Mouse (Mus musculus): ENCODE measurements at regions not wholly inside any gene's neighbourhood (a gene's known extent, or its start where the extent isn't known, plus 50 kb on each side); places are given as distances from the start of the nearest gene placed in this dataset.
A peak's percentile ranks its signal among the peaks of the same experiment; 100 is the strongest.

DNA sequence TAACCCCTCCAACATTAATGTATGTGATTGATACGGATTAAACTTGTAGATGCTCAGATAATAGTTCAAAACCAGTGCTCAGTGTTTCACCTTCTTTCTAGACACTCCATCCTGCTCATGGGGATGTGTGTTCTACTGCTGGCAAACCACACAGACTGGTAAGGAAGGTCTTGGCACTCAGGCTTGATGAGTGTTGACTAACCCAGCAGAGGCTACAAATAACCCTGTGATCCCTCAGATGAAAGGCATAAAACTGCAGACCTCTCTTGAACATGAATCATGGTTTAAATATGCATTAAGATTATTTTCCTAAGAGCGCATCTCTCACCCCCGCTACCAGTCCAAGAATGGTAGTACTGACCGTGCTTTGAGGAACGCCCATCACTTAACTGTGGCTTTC lies 83.9 kb upstream of the Cnksr3 start:
- Histone ChIP-seq H3K4me1 (replicated peaks) (no peaks in the 10 kb centered on the region), H3K36me3 (no peaks in the 10 kb centered on the region), H3K4me3 (no peak overlapping the region), H3K27ac (replicated peaks) (no peak overlapping the region), H3K27me3 (no peaks in the 10 kb centered on the region), H3K9ac (no peak overlapping the region), H3K9me3 (no peaks in the 10 kb centered on the region), H3K4me2 (no peak overlapping the region)
- 95% methylated on average over 5 of the region's 5 CpGs for WGBS
- ATAC-seq (ENCODE audit: low FRiP score, low read depth) = no peak

DNA sequence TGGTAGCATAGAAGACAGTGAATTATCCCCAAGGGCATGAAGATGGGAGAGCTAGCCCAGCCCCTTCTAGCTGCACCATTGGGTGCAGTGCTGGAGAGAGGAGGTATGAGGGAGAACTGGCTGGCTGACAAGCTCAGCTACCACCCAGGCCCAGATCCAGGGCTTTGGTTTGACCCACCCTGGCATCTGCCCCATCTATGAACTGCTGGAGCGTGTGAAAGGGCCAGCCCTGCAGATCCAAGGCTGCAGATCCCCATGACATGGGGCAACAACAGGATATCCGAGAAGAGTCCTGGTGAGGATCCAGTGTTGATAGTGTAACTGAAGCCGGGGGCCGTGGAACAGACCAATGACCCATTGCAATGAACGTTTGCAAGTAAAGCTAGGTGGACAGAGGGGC lies 81.2 kb upstream of the Cnksr3 start:
- Histone ChIP-seq H3K27me3 (no peaks in the 10 kb centered on the region), H3K27ac (replicated peaks) (no peak overlapping the region), H3K36me3 (no peaks in the 10 kb centered on the region), H3K4me3 (no peak overlapping the region), H3K9ac (no peak overlapping the region), H3K4me1 (replicated peaks) (no peaks in the 10 kb centered on the region), H3K4me2 (no peak overlapping the region), H3K9me3 (no peaks in the 10 kb centered on the region)
- no peak for ATAC-seq (ENCODE audit: low FRiP score, low read depth)
- 68% methylated on average over 5 of the region's 5 CpGs for WGBS

GRCm38 (mm10) chr10:7289773-7290411 lies 77.9 kb upstream of the Cnksr3 start:
- H3K4me1 ChIP-seq (replicated peaks) = no peaks in the 10 kb centered on the region
- H3K36me3 ChIP-seq = no peaks in the 10 kb centered on the region
- H3K9me3 ChIP-seq = no peaks in the 10 kb centered on the region
- H3K4me2 ChIP-seq = no peak overlapping the region
- WGBS = 81% methylated on average over 10 of the region's 10 CpGs
- no peak overlapping the region for H3K4me3 ChIP-seq
- no peak overlapping the region for H3K27ac ChIP-seq (replicated peaks)
- no peak for ATAC-seq (ENCODE audit: low FRiP score, low read depth)
- H3K9ac ChIP-seq = no peak overlapping the region
- no peaks in the 10 kb centered on the region for H3K27me3 ChIP-seq

DNA sequence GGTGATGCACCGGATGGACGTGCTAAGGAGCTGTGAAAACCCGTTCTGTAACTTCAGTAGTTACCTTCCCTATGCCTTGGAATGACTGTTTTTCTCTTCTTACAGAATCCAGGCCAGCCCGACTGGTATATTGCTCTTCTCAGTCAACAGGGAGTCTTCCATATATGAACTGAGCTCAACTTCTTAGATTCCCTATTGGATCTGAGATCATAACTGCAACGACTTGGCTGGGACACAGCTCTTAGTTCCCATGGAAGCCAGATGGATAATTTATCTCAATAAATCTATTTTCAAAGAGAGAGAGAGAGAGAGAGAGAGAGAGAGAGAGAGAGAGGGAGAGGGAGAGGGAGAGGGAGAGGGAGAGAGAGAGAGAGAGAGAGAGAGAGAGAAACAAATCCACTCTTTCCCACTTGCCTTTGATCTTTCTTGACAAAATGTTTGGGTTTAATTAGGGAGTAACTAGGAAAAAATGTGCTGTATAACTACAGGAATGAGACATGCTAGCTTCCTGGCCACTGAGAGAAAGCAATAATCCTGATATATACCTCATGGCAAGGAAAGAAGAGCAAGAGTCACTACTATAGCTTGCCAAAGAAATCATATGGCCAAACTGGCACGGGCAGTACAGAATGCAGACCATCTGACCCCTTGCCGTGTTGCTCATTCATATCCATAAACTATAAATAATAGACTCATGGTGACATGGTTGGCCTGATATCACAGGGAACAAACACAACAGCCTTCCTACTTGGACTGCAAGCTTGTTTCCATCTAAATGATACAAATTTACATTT lies 73.3 kb upstream of the Cnksr3 start:
- Histone ChIP-seq H3K36me3 (no peaks in the 10 kb centered on the region), H3K27me3 (no peaks in the 10 kb centered on the region), H3K4me2 (no peak overlapping the region), H3K4me1 (replicated peaks) (no peaks in the 10 kb centered on the region), H3K9me3 (no peaks in the 10 kb centered on the region), H3K4me3 (no peak overlapping the region), H3K27ac (replicated peaks) (no peak overlapping the region), H3K9ac (no peak overlapping the region)
- 80% methylated on average over 7 of the region's 7 CpGs for WGBS
- no peak for ATAC-seq (ENCODE audit: low FRiP score, low read depth)

- no peak overlapping the region for H3K4me3 ChIP-seq
- ATAC-seq (ENCODE audit: low FRiP score, low read depth) = no peak
- no peaks in the 10 kb centered on the region for H3K27me3 ChIP-seq
- no peak overlapping the region for H3K9ac ChIP-seq
- 87% methylated on average over 2 of the region's 2 CpGs for WGBS
- H3K9me3 ChIP-seq = no peaks in the 10 kb centered on the region
- no peaks in the 10 kb centered on the region for H3K4me1 ChIP-seq (replicated peaks)
- H3K36me3 ChIP-seq = no peaks in the 10 kb centered on the region
- H3K4me2 ChIP-seq = no peak overlapping the region
- no peak overlapping the region for H3K27ac ChIP-seq (replicated peaks)
Observed at GRCm38 (mm10) chr10:7280429-7280828, 68.4 kb upstream of the Cnksr3 start.

- Histone ChIP-seq H3K36me3 (no peaks in the 10 kb centered on the region), H3K9me3 (no peaks in the 10 kb centered on the region), H3K9ac (no peak overlapping the region), H3K4me3 (no peak overlapping the region), H3K4me2 (no peak overlapping the region), H3K27me3 (no peaks in the 10 kb centered on the region), H3K4me1 (replicated peaks) (no peaks in the 10 kb centered on the region), H3K27ac (replicated peaks) (no peak overlapping the region)
- WGBS = 45% methylated on average over 5 of the region's 5 CpGs
- peak; percentile 38; the same call in 1 of the 2 replicates for ATAC-seq (ENCODE audit: low FRiP score, low read depth)
Observed at GRCm38 (mm10) chr10:7278820-7279219, 66.8 kb upstream of the Cnksr3 start.

- no peaks in the 10 kb centered on the region for H3K9me3 ChIP-seq
- WGBS = 85% methylated on average over 6 of the region's 6 CpGs
- no peak overlapping the region for H3K27ac ChIP-seq (replicated peaks)
- no peaks in the 10 kb centered on the region for H3K36me3 ChIP-seq
- H3K27me3 ChIP-seq = no peaks in the 10 kb centered on the region
- no peak overlapping the region for H3K4me2 ChIP-seq
- ATAC-seq (ENCODE audit: low FRiP score, low read depth) = no peak
- no peak overlapping the region for H3K9ac ChIP-seq
- no peaks in the 10 kb centered on the region for H3K4me1 ChIP-seq (replicated peaks)
- no peak overlapping the region for H3K4me3 ChIP-seq
Observed at GRCm38 (mm10) chr10:7275357-7275756, 63.3 kb upstream of the Cnksr3 start.

DNA sequence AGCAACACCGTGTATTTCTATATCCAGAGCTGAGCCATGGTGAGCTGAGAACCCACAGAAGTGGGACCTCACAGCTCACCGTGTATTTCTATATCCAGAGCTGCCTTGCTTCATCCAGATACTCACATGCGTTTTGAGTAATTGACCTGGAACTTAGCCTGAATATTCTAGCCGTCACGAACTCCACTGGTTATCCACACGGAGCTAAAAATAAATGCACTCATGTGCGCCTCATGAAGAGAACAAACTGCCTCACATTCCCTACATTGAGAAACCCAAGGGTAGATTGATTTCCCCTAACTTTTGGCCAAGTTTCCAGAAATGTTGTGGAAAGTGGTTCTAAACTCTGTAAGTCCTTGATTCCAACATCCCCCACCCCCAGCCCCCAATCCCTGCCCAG lies 62.4 kb upstream of the Cnksr3 start:
- Histone ChIP-seq H3K9ac (no peak overlapping the region), H3K9me3 (no peaks in the 10 kb centered on the region), H3K27ac (replicated peaks) (no peak overlapping the region), H3K4me1 (replicated peaks) (no peaks in the 10 kb centered on the region), H3K4me2 (no peak overlapping the region), H3K4me3 (no peak overlapping the region), H3K27me3 (no peaks in the 10 kb centered on the region), H3K36me3 (no peaks in the 10 kb centered on the region)
- 85% methylated on average over 7 of the region's 7 CpGs for WGBS
- no peak for ATAC-seq (ENCODE audit: low FRiP score, low read depth)

DNA sequence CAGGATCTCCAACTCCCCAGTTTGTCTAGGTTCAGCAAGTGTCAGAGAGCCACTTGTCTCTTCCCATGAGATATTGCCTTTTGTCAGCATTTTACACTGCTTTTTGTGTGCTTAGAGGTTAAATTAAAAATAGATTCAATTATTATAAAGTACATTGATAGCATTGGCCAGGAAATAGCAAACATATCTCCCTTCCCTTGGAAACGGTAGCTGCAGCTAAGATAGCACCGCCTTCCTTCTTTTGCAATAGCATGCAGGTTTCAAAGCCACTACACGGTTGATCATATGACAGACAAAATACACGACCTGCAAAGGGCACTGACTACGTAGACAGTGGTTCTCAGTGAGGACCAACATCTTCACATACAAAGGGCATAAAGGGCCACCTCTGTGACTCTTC lies 59.1 kb upstream of the Cnksr3 start:
- H3K4me2 ChIP-seq = no peak overlapping the region
- no peaks in the 10 kb centered on the region for H3K9me3 ChIP-seq
- ATAC-seq (ENCODE audit: low FRiP score, low read depth) = no peak
- 0 out of 2 replicates have a peak, but pooled peaks cover 3% of the 10 kb centered on the region for H3K4me1 ChIP-seq (replicated peaks)
- H3K27ac ChIP-seq (replicated peaks) = no peak overlapping the region
- H3K36me3 ChIP-seq = no peaks in the 10 kb centered on the region
- 78% methylated on average over 5 of the region's 5 CpGs for WGBS
- H3K4me3 ChIP-seq = no peak overlapping the region
- H3K9ac ChIP-seq = no peak overlapping the region
- no peaks in the 10 kb centered on the region for H3K27me3 ChIP-seq

- peak; percentile 81 for ATAC-seq (ENCODE audit: low FRiP score, low read depth)
Observed at GRCm38 (mm10) chr10:7268386-7269033, 56.5 kb upstream of the Cnksr3 start.

DNA sequence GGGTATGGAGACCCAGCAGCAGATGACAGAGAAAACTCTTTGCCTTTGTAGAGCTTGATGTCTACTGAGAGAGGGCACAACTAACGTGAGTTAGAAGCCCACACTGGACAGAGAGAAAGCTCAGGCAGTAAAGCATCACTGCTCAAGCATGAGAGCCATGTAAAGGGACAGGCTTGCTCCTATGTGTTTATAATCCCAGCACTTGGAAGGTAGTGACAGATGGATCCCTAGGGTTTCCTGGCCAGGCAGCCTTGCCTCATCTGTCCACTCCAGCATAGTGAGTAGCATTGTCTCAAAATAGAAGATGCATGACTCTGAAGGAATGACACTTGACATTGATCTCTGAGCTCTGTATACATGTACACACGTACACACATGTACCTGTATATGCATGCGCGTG lies 55.9 kb upstream of the Cnksr3 start:
- ATAC-seq (ENCODE audit: low FRiP score, low read depth) = peak; percentile 61
- H3K4me1 ChIP-seq (replicated peaks) = 0 out of 2 replicates have a peak, but pooled peaks cover 3% of the 10 kb centered on the region
- 86% methylated on average over 4 of the region's 4 CpGs for whole genome bisulfite sequencing
- no peak overlapping the region for H3K27ac ChIP-seq (replicated peaks)
- H3K4me2 ChIP-seq = no peak overlapping the region
- H3K4me3 ChIP-seq = no peak overlapping the region
- no peaks in the 10 kb centered on the region for H3K36me3 ChIP-seq
- no peaks in the 10 kb centered on the region for H3K27me3 ChIP-seq
- no peak overlapping the region for H3K9ac ChIP-seq
- no peaks in the 10 kb centered on the region for H3K9me3 ChIP-seq

More at GRCm38 (mm10) chr10:7268386-7269033, 56.5 kb upstream of the Cnksr3 start:
- H3K4me2 ChIP-seq = no peak overlapping the region
- H3K9ac ChIP-seq = no peak overlapping the region
- H3K36me3 ChIP-seq = no peaks in the 10 kb centered on the region
- no peak overlapping the region for H3K27ac ChIP-seq (replicated peaks)
- 71% methylated on average over 9 of the region's 9 CpGs for WGBS
- H3K27me3 ChIP-seq = no peaks in the 10 kb centered on the region
- 0 out of 2 replicates have a peak, but pooled peaks cover 3% of the 10 kb centered on the region for H3K4me1 ChIP-seq (replicated peaks)
- no peaks in the 10 kb centered on the region for H3K9me3 ChIP-seq
- H3K4me3 ChIP-seq = no peak overlapping the region

DNA sequence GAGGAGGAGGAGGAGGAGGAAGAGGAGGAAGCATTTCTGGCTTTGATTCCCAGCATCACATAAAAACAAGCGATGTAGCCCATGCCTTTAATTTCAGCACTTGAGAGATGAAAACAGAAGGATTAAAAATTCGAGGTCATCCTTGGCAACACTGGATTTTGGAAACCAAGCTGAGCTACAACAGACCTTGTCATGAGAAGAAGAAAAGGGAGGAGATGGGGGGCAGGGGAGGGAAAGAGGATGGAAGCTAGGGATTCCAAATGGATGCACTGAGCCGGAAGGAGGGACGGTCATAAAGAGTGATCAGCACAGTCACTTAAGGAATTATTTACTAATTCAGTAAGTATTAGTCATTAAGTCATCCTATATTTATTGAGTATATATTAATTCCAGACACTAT lies 55.1 kb upstream of the Cnksr3 start:
- H3K9me3 ChIP-seq = no peaks in the 10 kb centered on the region
- H3K27ac ChIP-seq (replicated peaks) = no peak overlapping the region
- no peaks in the 10 kb centered on the region for H3K36me3 ChIP-seq
- H3K27me3 ChIP-seq = no peaks in the 10 kb centered on the region
- no peak for ATAC-seq (ENCODE audit: low FRiP score, low read depth)
- 73% methylated on average over 4 of the region's 4 CpGs for WGBS
- H3K4me1 ChIP-seq (replicated peaks) = 0 out of 2 replicates have a peak, but pooled peaks cover 3% of the 10 kb centered on the region
- H3K4me3 ChIP-seq = no peak overlapping the region
- no peak overlapping the region for H3K9ac ChIP-seq
- H3K4me2 ChIP-seq = no peak overlapping the region

All from hindbrain, embryonic 15.5 days (tissue).